Mouse (Mus musculus): ENCODE data around the gene Lef1.

- TF ChIP-seq CTCF (IDR thresholded peaks at IDR 0.05; ENCODE audit: insufficient read depth, low read length) (no peak), POLR2A (IDR thresholded peaks at IDR 0.05; ENCODE audit: borderline replicate concordance, extremely low read depth, low read depth, low read length) (no peak)
These were observed 148.7 kb downstream of the Lef1 start for GRCm38 (mm10) chr3:131258921-131259320.
